Mouse (Mus musculus) lung, adult 2 months (tissue): ENCODE data around the gene As3mt.

Experiments used
- CTCF ChIP-seq: fragments of 200-500 bp; IDR thresholded peaks from 2 replicates; pipeline ENCODE4 v1.5.1; 2011; ENCODE audit warnings: mild to moderate bottlenecking, low read length, control low read depth; ENCODE audit not compliant: insufficient read depth
- POLR2A ChIP-seq: fragments of 200-500 bp; IDR thresholded peaks from 2 replicates; pipeline ENCODE4 v1.6.1; 2011; ENCODE audit warnings: low read depth, mild to moderate bottlenecking, control low read depth, low read length, borderline replicate concordance; ENCODE audit errors: extremely low read depth

- no peak for TF ChIP-seq CTCF
- TF ChIP-seq POLR2A = no peak
Observed at GRCm38 (mm10) chr19:46762992-46763342, 55.7 kb downstream of the As3mt start.
